Mouse (Mus musculus) subcutaneous adipose tissue, adult 2 months (tissue): ENCODE data around the gene Nicn1. TPM values are rescaled to one million over a fixed set of nuclear protein-coding genes. Genes with fewer than 3 reads are reported as not detected.

Source experiments
- polyA plus RNA-seq: library from polyadenylated mRNA; depleted of rRNA; stranded (reverse); fragments of >200 nt; gene quantifications from 2 replicates; pipeline ENCODE4 v1.2.3, GENCODE M21; 2012; ENCODE audit warnings: low replicate concordance; rRNA removed

Gene Nicn1
- 32.6 and 34.7 TPM in 2 replicates for polyA plus RNA-seq

DNA sequence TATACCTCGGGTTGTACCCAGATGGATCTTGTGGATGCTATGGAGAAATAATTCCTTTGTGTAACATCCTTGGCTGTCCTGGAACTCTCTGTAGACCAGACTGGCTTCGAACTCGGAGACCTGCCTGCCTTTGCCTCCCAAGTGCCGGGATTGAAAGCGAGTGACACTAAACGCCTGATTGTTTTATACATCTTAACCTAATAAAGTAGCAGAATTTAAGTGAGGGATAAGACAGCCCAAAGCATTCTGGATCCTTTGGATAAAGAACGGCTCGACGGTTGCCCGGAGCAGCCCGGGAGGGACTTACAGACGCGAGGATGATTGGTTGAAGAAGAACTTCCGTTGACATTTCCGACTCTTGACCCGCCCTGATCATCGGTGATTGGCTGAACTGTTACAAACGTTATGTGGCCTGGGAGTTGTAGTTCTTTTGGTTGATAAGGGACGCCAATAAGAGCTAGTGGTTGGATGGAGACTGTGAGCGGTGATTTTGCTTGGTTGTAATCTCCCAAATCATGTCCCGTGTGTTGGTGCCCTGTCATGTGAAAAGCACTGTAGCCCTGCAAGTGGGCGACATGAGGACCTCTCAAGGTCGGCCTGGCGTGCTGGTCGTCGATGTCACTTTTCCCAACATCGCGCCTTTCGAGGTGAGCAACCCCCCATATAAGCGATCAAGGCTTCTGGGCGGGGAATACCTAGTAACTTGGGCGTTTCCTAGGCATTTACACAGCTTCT is at the start of gene Nicn1:
Gene Nicn1 (plus strand): TSS at position 414 of the 735 bp plus-strand sequence.

DNA sequence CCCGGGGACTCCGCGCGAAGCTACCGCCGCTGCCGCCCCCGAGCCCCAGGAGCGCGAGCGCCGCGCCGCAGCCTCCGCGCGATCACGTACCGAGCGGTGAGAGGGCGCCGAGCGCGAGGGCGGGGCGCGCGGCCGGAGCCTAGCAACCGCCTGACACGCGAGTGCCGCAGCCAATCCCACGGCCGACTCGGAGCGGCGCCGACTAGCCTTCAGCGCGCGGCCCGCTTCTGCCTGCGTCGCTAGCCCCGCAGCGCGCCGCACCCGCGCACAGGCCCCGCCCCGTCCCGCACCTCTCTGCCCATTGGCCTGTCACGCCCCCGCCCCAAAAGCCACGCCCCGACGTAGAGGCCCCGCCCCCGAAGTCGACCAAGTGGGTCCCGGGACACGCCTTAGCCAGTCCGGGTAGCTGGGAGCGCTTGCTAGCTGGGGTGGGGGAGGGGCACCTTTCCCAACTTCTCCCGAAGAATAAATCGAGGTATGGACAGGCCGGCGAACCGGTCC is 26.5 kb upstream of the Nicn1 start, which contains the start of gene Dag1:
Gene Dag1 (minus strand): TSS at position 269 of the 501 bp plus-strand sequence.

DNA sequence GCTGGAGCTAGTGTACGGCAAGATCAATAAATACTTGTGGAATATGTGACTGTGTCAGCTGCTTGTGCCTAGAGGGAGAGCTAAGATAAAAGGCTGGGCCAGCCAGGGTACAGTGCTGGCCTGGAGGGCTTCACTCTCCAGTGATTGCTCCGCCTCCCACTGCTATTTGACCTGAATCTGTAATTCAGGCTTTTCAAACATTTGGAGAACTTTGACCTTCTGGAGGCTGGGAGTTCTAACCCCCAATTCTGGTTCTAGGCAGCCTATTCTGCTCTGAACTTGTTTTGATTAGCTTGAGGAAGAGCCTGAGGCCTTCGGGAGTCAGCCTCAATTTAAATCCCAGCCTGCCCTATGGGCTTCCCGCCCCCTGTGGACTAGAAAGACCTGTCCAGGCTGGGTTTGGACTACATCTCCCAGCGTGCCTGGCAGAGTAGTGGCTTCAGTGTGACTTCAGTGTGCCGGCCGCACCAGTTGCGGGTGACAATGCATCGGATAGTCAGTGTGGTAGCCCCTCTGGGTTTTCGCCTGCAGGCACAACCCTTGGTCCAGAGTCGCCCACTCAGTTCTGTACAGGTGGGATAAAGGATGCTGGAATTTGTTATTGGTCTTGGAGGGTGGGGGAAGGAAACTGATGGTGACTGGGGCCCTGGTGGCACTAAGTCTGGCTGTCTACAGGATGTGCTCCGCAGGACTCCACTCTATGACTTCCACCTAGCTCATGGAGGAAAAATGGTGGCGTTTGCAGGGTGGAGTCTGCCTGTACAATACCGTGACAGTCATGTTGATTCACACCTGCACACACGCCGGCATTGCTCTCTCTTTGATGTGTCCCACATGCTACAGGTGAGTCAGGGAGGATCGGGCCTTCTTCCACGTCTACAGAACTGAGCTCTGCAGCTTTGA is 6.5 kb downstream of the Nicn1 start, which contains the start of gene Amt:
Gene Amt (plus strand): TSS at position 401 of the 903 bp plus-strand sequence.

GRCm38 (mm10) chr9:108305629-108306520 is 15.6 kb downstream of the Nicn1 start, which contains the start of the genes Rhoa and Tcta:
Gene Rhoa (plus strand): TSS chr9:108306129.
Gene Tcta (minus strand): TSS chr9:108306160.

DNA sequence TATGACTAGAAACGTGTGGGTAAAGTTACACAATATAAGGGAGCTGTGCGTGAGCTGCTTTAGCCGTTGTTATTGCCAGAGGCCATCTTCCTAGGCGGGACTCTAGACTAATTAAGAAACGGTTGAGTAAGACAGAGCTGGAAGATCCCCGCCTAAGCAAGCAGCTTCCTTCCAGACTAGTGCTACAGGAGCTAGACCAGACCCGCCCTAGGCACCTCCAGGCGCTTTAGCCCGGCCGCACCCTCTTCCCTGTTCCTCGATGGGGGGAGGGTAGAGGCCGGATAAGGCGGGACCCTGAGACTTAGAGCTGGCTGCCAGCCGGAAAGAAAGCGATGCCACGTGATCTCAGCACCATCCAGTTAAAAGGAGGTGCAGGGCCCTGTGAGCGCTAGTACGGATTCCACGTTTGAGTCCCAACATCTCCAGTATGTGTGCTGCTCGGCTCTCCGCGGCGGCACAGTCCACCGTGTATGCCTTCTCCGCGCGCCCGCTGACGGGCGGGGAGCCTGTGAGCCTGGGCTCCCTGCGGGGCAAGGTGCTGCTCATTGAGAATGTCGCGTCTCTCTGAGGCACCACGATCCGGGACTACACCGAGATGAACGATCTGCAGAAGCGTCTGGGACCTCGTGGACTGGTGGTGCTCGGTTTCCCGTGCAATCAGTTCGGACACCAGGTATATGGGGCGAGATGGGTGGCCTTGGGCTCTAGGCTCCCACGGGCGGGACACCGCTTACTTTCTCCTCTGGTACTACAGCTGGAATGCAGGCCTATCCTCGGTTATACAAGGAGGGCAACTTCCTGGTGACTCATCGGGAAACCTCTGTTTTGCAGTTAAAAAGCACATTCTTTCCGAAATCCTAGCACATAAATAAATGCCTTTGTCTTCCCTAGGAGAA is 48.9 kb downstream of the Nicn1 start, which contains the start of gene Gpx1:
Gene Gpx1 (plus strand): TSS at position 18 of the 896 bp plus-strand sequence.

Other genes with a start within 250 kb of the Nicn1 start
- gene Gmppb, start 241.2 kb upstream of the Nicn1 start, polyA plus RNA-seq = 19.6 and 29.3 TPM in 2 replicates
- 2.5 and 4.7 TPM in 2 replicates for gene Amigo3, start 237.3 kb upstream of the Nicn1 start, polyA plus RNA-seq
- 0.21 and 0.37 TPM in 2 replicates for gene Mst1, start 210.0 kb upstream of the Nicn1 start, polyA plus RNA-seq
- gene Rnf123, start 207.1 kb upstream of the Nicn1 start, polyA plus RNA-seq = 81.1 and 94.8 TPM in 2 replicates
- gene Apeh, start 195.8 kb upstream of the Nicn1 start, polyA plus RNA-seq = 101 and 116 TPM in 2 replicates
- 0.29 and 1.1 TPM in 2 replicates for gene Bsn, start 100.0 kb upstream of the Nicn1 start, polyA plus RNA-seq
- 65.0 and 108 TPM in 2 replicates for gene Dag1, start 26.5 kb upstream of the Nicn1 start, polyA plus RNA-seq
- gene Amt, start 6.4 kb downstream of the Nicn1 start, polyA plus RNA-seq = 6.7 and 22.0 TPM in 2 replicates
- 192 and 239 TPM in 2 replicates for gene Rhoa, start 15.7 kb downstream of the Nicn1 start, polyA plus RNA-seq
- 59.0 and 105 TPM in 2 replicates for gene Tcta, start 15.7 kb downstream of the Nicn1 start, polyA plus RNA-seq
- 1,212 and 1,799 TPM in 2 replicates for gene Gpx1, start 48.5 kb downstream of the Nicn1 start, polyA plus RNA-seq
- gene Usp4, start 57.4 kb downstream of the Nicn1 start, polyA plus RNA-seq = 82.2 and 92.5 TPM in 2 replicates
- gene 1700102P08Rik, start 102.4 kb downstream of the Nicn1 start, polyA plus RNA-seq = 0.21 and 0.27 TPM in 2 replicates
- gene Ccdc36, start 138.1 kb downstream of the Nicn1 start, polyA plus RNA-seq = 0.10 TPM in 1 of 2 replicates, not detected in the other
- gene BC048562, start 146.1 kb downstream of the Nicn1 start, polyA plus RNA-seq = not detected in 2 replicates
- 20.4 and 34.4 TPM in 2 replicates for gene Ccdc71, start 170.1 kb downstream of the Nicn1 start, polyA plus RNA-seq
- 70.2 and 91.7 TPM in 2 replicates for gene Klhdc8b, start 171.2 kb downstream of the Nicn1 start, polyA plus RNA-seq
- gene Lamb2, start 189.3 kb downstream of the Nicn1 start, polyA plus RNA-seq = 223 and 264 TPM in 2 replicates
- gene Usp19, start 200.2 kb downstream of the Nicn1 start, polyA plus RNA-seq = 179 and 216 TPM in 2 replicates
- 172 and 318 TPM in 2 replicates for gene Qars, start 217.3 kb downstream of the Nicn1 start, polyA plus RNA-seq
- gene Qrich1, start 226.4 kb downstream of the Nicn1 start, polyA plus RNA-seq = 93.6 and 129 TPM in 2 replicates